Mouse (Mus musculus) cortical plate, adult 2 months (tissue): ENCODE results near the gene Idua.

Experiments
- CTCF ChIP-seq: fragments of 200-500 bp; IDR thresholded peaks from 2 replicates; pipeline ENCODE4 v1.5.1; 2011; ENCODE audit warnings: mild to moderate bottlenecking, control low read depth, low read length; ENCODE audit not compliant: insufficient read depth; ENCODE audit errors: extremely low read depth
- POLR2A ChIP-seq: fragments of 200-500 bp; IDR thresholded peaks from 2 replicates; pipeline ENCODE4 v1.6.1; 2011; ENCODE audit warnings: mild to moderate bottlenecking, low read length, control low read depth; ENCODE audit not compliant: insufficient read depth; ENCODE audit errors: extremely low read depth

DNA sequence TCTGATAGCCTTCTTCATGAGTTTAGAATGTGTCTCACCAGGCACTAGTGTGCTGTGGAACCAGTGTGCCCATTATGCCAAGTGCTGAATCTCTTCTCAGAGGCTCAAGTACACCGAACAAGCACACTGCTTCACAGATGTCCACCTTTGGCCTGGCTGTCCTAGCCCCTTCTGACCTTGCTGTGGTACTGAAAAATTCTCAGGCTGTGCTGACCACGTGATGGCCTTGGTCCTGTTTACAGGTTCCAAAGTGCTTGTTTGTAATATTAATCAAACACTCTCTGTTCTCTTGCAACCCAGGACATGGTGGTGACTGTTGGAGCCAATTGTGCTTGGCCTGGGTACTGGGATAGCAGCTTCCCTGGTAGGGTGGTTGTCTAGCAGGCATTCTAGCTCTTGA is 14.5 kb downstream of the Idua start:
- no peak for TF ChIP-seq POLR2A
- no peak for TF ChIP-seq CTCF
